Mouse (Mus musculus) left cerebral cortex, postnatal 14 days (tissue): ENCODE measurements around the gene Irak3. TPM values are rescaled to one million over a fixed set of nuclear protein-coding genes. Genes with fewer than 3 reads are reported as not detected.
A peak's percentile ranks its signal among the peaks of the same experiment; 100 is the strongest.
"Not testable (repeated sequence)": the region's sequence is repeated elsewhere in the genome, so short reads cannot be mapped to it uniquely, and the experiment has no call there.

Experiments used
- DNase-seq, 2 experiments: peaks; one replicate each; pipeline ENCODE4 v3.0.0; 2021 to 2022; ENCODE audit warnings: low spot score in 2 of 2, mixed read lengths in 1 of 2
- intact Hi-C: fragments of 180-260 bp; cut with DNase I; formaldehyde crosslinking; loops from one replicate; pipeline ENCODE4 v1.15.1; 2025
- long read RNA-seq, 2 experiments: library from polyadenylated mRNA; stranded (forward); transcript quantifications; one replicate each; pipeline ENCODE4 v2.0.0; 2021
- total RNA-seq, 2 experiments: library from RNA; stranded (reverse); gene quantifications; 2 replicates each; pipeline ENCODE4 v1.2.3; 2021

Irak3 gene
- total RNA-seq = under 1 TPM; 0.27 to 0.72 TPM
- long read RNA-seq, experiment 1, partial matches to known transcripts = 0 of 1 reads
- long read RNA-seq, experiment 1, other reads (novel, unspliced or antisense) = 0 of 1 reads
- long read RNA-seq, experiment 2 = 0 reads

DNA sequence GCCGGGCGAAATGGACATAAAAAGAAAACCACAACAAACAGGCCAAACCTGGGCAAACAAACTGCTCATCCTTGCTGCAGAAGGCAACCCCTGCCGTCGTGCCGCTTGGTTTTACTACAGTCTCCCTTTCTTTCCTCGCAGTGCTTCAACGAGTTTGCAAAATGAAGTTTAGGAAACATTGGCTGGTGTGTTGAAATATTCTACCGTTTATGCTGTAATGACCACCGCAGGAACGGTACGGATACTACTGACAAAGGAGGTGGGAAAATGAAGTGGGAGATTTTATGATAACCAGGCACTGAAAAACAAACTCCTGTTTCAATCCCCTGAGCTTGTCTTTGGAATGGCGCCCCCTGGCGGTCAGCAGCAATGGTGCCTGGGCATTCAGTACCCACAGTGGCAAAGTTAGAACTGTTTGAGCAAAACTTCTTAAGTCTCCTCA is at the start of gene Irak3:
TSS of gene Irak3 (minus strand) at position 170 of the 442 bp plus-strand sequence.
- peak; percentile 69 to 83 for DNase-seq
- intact Hi-C loops = loop anchor here (5.0 to 10.0 kb wide), 2 partner anchors 67 to 400 kb away; no protein-coding TSS in a partner anchor

DNA sequence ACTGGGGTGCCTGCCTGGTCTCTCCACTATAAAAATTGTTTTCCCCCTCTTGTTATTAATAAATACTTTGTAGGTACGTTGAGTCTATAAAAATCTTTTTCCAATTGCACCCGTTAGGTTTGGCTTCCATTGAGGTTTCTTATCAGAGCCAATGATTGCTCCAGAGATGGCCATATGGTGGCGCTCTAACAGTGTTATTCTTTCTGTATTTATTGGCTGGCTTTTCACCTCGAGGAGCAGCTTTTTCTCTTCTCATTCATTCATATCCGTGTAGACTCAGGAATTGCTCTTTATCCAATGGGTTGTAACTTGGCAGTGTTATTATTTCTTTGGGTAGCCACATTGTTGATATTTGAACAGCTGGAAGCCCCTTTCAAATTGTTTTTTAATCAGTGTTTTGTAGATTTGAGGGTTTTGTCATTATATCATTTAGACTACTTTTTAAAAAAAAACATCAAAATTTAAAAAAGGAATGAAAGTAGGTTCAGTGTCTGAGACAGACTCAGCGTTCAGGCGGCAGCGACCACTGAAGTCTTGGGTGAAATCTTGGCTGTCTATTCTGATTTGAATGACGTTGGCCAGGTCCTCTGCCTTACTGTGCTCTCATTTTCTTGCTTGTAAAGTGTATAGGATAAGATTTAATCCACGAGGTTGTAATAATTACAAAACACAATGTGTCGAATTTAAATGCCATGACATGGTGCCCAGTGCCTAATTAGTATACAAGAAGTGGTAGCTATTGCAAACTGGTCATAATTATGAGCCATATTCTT is 49.2 kb upstream of the Irak3 start:
- intact Hi-C loops = loop anchor here (5.0 to 10.0 kb wide), 2 partner anchors 454 to 621 kb away; no protein-coding TSS in a partner anchor

GRCm38 (mm10) chr10:120246994-120247750 is 45.2 kb upstream of the Irak3 start:
- peak; percentile 50 to 58 for DNase-seq
- intact Hi-C loops = loop anchor here (10.0 kb wide), 1 partner anchor 1008 kb away; no protein-coding TSS in a partner anchor

More for the DNA sequence above, 49.2 kb upstream of the Irak3 start:
- DNase-seq = no peak

DNA sequence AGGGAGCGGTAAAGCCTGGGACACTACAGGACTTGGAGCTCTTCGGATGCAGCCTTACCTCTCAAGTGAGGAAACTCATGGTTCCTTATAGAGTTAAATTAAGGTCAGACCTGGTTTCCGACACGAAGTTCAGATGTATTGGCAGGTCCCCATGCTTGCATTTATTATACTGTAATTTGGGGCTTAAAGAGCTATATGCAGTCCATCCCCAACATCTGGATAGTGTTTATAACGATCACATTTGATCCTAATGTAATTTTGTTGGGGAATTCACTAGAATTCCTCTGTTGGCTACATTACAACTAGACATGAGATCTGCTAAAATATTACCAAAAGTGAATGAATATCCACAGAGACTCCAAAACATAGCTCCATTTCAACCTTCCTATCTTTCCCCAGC is 43.8 kb upstream of the Irak3 start:
- DNase-seq = no peak
- intact Hi-C loops = loop anchor here (10.0 kb wide), 1 partner anchor 1009 kb away; no protein-coding TSS in a partner anchor

GRCm38 (mm10) chr10:120242421-120242820 is 40.5 kb upstream of the Irak3 start:
- intact Hi-C loops = loop anchor here (10.0 kb wide), 1 partner anchor 1012 kb away; no protein-coding TSS in a partner anchor
- no peak for DNase-seq

GRCm38 (mm10) chr10:120239476-120239875 is 37.5 kb upstream of the Irak3 start:
- no peak for DNase-seq
- intact Hi-C loops = loop anchor here (5.0 kb wide), 1 partner anchor 633 kb away; no protein-coding TSS in a partner anchor

GRCm38 (mm10) chr10:120238241-120238640 is 36.3 kb upstream of the Irak3 start:
- DNase-seq = no peak
- intact Hi-C loops = loop anchor here (5.0 kb wide), 1 partner anchor 634 kb away; no protein-coding TSS in a partner anchor

- intact Hi-C loops = loop anchor here (5.0 kb wide), 1 partner anchor 635 kb away; no protein-coding TSS in a partner anchor
- DNase-seq = no peak
Observed at GRCm38 (mm10) chr10:120236855-120237254, 34.9 kb upstream of the Irak3 start.

GRCm38 (mm10) chr10:120233655-120234367 is 31.9 kb upstream of the Irak3 start:
- DNase-seq = peak; percentile 69 to 80
- intact Hi-C loops = no loop called here

DNA sequence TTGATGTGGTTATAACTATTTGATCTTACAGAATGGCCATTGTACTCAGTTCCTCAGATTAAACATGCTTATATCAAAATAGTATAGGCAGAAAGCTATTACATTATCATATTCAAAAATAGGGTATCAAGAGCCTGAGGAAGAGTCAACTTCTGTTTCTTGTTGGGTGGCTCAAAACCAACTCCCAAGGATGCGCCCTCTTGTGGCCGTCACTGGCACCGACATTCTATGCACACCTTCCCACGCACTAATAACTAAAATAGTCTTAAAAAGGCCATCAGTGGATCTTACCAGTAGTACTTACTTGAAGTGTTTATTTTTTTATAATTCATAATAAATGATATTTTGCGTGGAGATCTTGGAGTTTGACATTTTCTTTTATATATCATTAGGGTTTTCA is 29.8 kb upstream of the Irak3 start:
- intact Hi-C loops = no loop called here
- peak; percentile 43 to 56 for DNase-seq

- intact Hi-C loops = no loop called here
- peak; percentile 74 to 84 for DNase-seq
Observed at GRCm38 (mm10) chr10:120226871-120227661, 25.1 kb upstream of the Irak3 start, which contains the start of gene Llph. Llph (plus strand) TSS chr10:120227070.

DNA sequence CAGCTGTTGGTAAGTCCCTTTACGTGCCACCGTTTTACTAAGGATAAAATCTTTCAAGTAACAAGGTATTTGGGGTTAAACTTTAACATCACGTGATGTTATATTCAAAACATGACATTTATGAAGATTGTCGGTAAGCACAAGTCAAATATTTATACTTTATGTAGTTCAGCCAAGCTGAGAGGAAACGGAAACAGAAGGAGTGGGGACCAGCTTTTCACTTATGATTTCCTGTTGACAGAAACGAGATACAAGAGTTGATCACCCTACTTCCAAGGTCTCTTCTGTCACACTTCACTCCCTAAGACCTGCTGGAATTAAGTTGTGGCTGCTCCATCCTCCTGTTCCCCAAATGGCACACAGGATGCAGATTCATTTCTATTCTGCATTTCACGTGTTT is 18.8 kb upstream of the Irak3 start:
- intact Hi-C loops = no loop called here
- DNase-seq = no peak

DNA sequence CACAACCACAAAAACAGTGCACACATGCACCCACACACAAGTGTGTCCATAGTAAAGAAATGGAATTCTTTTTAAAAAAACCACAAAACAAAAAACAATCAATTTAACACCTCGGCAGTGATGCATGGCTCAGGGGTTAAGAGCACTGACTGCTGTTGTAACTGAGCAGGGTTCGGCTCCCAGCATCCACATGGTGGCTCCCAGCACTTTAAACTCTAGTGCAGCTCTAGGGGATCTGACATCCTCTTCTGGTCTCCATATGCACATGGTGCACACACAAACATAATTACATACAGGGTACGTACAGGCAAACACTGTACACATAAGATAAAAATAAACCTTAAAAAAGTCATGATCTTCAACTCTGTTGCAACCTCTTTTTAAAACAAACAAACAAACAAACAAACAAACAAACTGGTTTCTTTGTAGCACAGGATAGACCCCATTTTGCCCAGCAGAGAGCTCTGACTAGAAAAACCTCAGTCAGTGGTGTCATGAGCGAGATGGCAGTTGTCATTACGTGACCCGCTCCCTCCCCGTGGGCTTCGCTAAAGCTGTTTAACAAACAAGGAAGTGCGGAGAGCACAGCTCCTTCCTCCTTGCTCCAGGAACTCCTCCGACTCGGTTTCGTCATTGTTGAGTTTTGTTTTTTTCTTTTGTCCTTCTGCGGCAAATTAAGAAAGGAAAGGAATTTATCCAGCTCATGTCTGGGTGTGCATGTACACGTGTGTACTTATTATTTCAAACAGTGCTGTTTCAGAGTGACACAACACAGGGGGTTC is 17.8 kb upstream of the Irak3 start:
- no peak for DNase-seq
- intact Hi-C loops = no loop called here

DNA sequence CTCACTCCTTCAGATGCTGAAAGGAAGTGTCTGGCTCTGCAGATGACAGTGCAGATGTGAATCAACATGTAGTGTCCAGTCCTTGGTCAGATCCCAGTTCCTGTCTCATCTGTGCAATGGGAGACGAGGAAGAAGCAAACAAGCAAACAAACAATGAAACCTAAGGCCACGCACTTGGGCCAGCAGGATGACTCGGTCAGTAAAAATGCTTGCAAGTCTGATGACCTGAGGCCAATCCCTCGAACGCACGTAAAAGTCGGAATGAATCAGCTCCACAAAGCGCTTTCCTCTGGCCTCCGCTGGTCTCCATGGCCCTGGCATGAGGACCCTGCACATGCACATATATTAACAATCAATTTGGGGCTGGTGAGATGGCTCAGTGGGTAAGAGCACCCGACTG is 17.1 kb upstream of the Irak3 start:
- no peak for DNase-seq
- intact Hi-C loops = no loop called here

DNA sequence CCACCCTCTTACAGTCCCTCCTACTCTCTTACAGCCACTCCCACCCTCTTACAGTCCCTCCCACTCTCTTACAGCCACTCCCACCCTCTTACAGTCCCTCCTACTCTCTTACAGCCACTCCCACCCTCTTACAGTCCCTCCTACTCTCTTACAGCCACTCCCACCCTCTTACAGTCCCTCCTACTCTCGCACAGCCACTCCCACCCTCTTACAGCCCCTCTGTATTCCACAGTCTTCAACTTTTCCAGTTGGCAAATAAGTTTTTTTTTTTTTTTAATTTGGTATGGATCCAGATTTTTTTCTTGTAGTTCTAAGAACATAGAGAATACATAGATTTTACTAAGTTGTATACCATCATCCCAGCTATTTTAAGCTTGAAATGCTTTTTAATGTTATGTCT is 15.2 kb upstream of the Irak3 start:
- DNase-seq, intact Hi-C loops: not testable (repeated sequence)

DNA sequence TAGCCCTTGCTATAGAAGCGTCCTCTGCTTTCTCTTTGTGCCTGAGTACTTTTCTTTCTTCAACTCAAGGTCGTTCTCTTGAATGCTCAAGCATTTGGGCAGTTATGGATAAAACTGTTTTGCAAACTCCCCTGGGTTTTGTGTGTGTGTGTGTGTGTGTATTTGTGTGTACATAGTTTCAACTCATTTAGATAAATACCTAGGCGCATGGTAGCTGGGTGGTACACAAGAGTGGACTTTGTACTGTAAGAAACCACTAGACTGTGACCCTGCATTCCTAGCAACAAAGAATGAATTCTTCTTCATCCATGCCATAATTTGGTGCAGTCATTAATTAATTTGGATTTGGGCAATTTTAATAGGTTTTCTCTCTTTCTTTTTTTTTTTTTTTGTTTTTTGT is 8.2 kb upstream of the Irak3 start:
- intact Hi-C loops = no loop called here

DNA sequence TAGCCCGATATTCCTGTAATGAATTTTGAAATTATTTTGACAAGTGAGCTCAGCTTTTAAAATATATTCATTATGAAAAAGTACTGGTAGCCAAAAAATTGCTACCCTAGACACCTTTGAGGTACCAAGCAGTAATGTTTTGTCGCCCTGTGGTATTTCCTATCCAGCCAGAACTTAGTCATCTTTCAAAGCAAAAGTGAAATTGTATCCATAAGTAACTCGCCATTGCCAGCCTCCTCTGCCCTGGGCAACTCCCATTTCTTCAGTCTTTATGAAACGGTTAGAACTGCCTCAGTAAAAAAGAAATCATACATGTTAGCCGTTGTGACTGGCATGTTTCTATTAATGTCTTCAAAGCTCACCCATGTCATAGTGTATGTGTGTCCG is 7.6 kb upstream of the Irak3 start:
- DNase-seq = no peak
- intact Hi-C loops = loop anchor here (10.0 kb wide), 1 partner anchor 75 kb away; no protein-coding TSS in a partner anchor

More for the DNA sequence above, 8.2 kb upstream of the Irak3 start:
- no peak for DNase-seq
